Mouse (Mus musculus) bone marrow, adult 2 months (tissue): Measurements from ENCODE around the gene Slc38a11. TPM values are rescaled to one million over a fixed set of nuclear protein-coding genes. Genes with fewer than 3 reads are reported as not detected.

Experiments used
- H3K27ac ChIP-seq: fragments of 200-500 bp; 2 replicates; pipeline ENCODE4 v1.5.1; 2012; ENCODE audit warnings: low read depth, mild to moderate bottlenecking, control low read depth, inconsistent platforms, low read length; ENCODE audit not compliant: control insufficient read depth, poor library complexity, insufficient read depth
- H3K4me1 ChIP-seq: fragments of 200-500 bp; 2 replicates; pipeline ENCODE4 v1.6.1; 2011; ENCODE audit warnings: low read length; ENCODE audit not compliant: control insufficient read depth, insufficient read depth
- H3K4me3 ChIP-seq: fragments of 200-500 bp; replicated peaks from 2 replicates; pipeline ENCODE3; 2011; ENCODE audit warnings: mild to moderate bottlenecking, low read depth, low read length, control low read depth; ENCODE audit not compliant: control insufficient read depth
- CTCF ChIP-seq: fragments of 200-500 bp; IDR thresholded peaks from 2 replicates; pipeline ENCODE4 v1.5.1; 2011; ENCODE audit warnings: low read length, control low read depth; ENCODE audit not compliant: control insufficient read depth, insufficient read depth
- POLR2A ChIP-seq: fragments of 200-500 bp; IDR thresholded peaks from 2 replicates; pipeline ENCODE4 v1.6.1; 2011; ENCODE audit warnings: low read depth, mild to moderate bottlenecking, control low read depth, low read length, borderline replicate concordance; ENCODE audit not compliant: control insufficient read depth
- WGBS: fragments of 180-500 bp; shearing (Covaris S2); methylation state at CpG from one replicate; pipeline ENCODE4 v1.1.7; 2018; 5-methylcytosine and 5-hydroxymethylcytosine counted together
- polyA plus RNA-seq: library from polyadenylated mRNA; stranded (reverse); fragments of >200 nt; gene quantifications from 2 replicates; pipeline ENCODE4 v1.2.4, GENCODE M21; 2011; ENCODE audit warnings: low replicate concordance; ENCODE audit not compliant: missing spikeins, insufficient read depth, insufficient read length

Gene Slc38a11
- polyA plus RNA-seq, 1 experiment = not detected

DNA sequence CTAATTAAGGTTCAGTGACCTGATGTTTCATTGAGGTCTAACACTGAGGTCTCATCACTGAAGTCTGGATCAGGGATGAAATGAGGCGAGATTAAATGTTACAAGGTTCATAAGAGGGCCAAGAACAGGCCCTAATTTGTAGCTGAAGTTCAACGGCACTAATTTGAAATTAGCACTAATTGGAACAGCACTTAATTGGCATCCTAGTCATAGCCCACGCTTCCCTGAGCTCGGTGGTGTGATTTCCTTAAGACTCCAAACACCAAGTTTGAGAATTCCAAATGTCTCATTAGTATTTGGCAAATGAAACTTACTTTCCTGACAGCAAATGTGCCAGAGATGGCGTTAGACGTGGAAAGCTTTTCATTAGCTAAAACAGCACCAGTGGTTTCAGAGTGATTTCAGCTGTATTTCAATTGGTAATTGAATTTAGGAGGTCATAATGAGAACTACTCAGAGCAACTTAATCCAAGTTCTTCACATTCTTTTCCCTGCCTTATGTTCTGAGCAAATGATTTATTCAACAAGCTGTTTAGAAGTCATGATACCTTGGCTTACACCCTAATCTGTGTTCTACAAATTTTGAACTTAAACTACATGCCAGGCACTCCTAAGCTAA, 88.3 kb downstream of the Slc38a11 start:
- H3K27ac ChIP-seq = no peak overlapping the region
- TF ChIP-seq POLR2A = no peak
- TF ChIP-seq CTCF = no peak
- H3K4me3 ChIP-seq = no peak overlapping the region
- 84% methylated on average over 6 of the region's 6 CpGs for WGBS
- H3K4me1 ChIP-seq = peaks cover 3% of the 10 kb centered on the region; the same call in 1 of the 2 replicates

DNA sequence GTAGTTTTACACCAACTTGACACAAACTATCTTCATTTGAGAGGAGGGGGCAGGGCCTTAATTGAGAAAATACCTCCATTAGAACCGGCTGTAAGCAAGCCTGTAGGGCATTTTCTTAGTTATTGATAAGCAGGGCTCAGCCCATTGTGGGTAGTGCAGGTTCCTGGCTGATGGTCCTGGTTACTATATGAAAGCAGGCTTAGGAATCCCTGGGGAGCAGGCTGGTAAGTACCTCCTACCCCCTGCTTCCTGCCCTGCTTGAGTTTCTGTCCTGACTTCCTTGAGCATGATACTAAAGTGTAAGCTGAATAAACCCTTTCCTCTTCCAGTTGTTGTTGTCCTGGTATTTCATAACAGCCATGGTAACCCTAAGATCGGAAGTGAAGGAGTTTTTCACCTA, 89.9 kb downstream of the Slc38a11 start:
- Histone ChIP-seq H3K4me3 (no peak overlapping the region), H3K4me1 (no peaks in the 10 kb centered on the region), H3K27ac (no peak overlapping the region)
- 82% methylated on average over 2 of the region's 2 CpGs for WGBS
- TF ChIP-seq POLR2A = no peak
- TF ChIP-seq CTCF = no peak

DNA sequence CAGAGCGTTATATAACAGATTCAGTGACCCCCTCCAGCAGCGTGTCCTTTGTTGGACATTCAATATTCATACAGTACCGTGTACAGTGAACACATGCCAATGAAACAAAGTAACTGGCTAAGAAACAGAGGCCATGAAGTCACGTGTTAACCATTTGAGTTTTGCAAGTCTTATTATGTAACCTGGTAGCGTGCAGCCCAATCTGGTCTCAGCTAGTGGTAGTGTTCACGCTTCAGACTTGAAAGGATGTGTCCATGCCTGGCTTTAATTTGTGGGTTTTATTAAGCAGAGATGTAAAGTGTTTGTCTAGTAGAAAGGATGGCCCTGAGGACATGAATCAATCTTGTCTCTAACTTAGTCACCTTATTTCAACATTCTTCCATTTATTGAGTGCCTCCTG, 95.1 kb downstream of the Slc38a11 start:
- WGBS = 72% methylated on average over 6 of the region's 6 CpGs
- H3K27ac ChIP-seq = no peak overlapping the region
- H3K4me1 ChIP-seq = no peaks in the 10 kb centered on the region
- TF ChIP-seq CTCF = no peak
- no peak for TF ChIP-seq POLR2A
- no peak overlapping the region for H3K4me3 ChIP-seq

DNA sequence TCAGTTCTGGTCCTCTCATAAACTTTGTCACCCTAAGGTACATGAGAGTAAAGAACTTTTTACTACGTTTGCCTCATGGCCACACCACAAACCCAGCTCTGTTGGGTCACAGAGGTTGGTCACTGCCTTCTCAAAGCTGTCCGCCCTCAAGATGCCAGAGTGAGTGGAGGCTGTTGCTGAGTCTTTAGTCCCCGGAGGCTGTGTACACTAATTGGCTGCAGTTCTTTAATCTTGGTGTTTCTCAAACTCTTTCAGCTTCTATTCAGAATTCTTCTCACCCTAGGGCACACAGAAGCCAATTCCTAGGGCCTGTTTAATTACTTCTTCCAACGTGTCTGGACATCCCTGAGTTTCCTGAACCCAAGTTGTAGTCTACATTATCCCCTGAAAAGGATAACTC, 96.0 kb downstream of the Slc38a11 start:
- Histone ChIP-seq H3K4me1 (no peaks in the 10 kb centered on the region), H3K27ac (no peak overlapping the region), H3K4me3 (no peak overlapping the region)
- WGBS = 78% methylated on average over 4 of the region's 4 CpGs
- TF ChIP-seq POLR2A (no peak), CTCF (no peak)

DNA sequence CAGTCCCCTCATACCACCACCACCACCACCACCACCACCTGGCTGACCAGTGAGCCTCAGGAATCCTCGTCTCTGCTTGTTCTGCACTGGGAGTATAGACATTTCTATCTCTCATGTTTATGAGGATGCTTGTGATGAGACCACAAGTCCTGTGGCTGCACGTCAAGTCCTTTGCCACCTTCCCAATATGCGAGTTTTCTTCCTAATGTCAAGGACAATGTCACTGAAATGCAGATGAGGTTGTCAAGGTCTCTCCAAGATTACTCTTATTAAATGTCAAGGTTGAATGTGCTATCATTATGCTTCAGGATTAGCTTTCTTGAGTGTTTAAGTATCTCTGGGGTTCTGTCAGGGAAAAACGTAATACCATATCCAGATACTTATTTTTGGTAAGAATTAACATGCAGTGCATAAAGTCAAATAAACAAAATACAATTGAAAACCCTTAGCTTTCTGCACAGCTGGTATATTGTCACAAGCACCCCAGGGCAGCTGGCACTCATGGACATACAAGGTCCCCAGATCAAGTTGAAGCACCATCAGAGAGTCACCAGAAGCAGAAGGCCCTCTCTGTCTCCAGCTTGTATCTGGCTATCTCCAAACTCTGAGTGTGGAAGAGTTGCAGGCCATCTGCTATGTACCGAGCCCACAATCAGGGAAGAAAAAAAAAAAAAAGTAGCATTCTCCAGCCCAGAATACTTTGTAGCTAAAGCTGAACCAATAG, 97.1 kb downstream of the Slc38a11 start:
- 82% methylated on average over 5 of the region's 5 CpGs for WGBS
- H3K4me1 ChIP-seq = no peaks in the 10 kb centered on the region
- TF ChIP-seq POLR2A (no peak), CTCF (no peak)
- no peak overlapping the region for H3K4me3 ChIP-seq
- no peak overlapping the region for H3K27ac ChIP-seq

Other genes starting within 250 kb of the Slc38a11 start
- 1.4 and 6.3 TPM in 2 replicates for gene Cobll1, start 124.6 kb downstream of the Slc38a11 start, polyA plus RNA-seq
- gene Scn3a, start 203.6 kb upstream of the Slc38a11 start, polyA plus RNA-seq = not detected in 2 replicates